Mouse (Mus musculus): ENCODE measurements at regions not wholly inside any gene's neighbourhood (a gene's known extent, or its start where the extent isn't known, plus 50 kb on each side); places are given as distances from the start of the nearest gene placed in this dataset.

GRCm38 (mm10) chr5:83890619-83891185 is 526.5 kb downstream of the Epha5 start:
- DNase-seq (ENCODE audit: low read depth): no peak

GRCm38 (mm10) chr5:83872052-83872451 is 517.1 kb upstream of the Tecrl start:
- no peak for DNase-seq (ENCODE audit: low read depth)

GRCm38 (mm10) chr5:83868359-83868758 is 513.4 kb upstream of the Tecrl start:
- DNase-seq (ENCODE audit: low read depth): no peak

- DNase-seq (ENCODE audit: low read depth): no peak
These were observed 506.7 kb upstream of the Tecrl start for GRCm38 (mm10) chr5:83861674-83862073.

- no peak for DNase-seq (ENCODE audit: low read depth)
These were observed 497.0 kb upstream of the Tecrl start for GRCm38 (mm10) chr5:83852022-83852421.

- no peak for DNase-seq (ENCODE audit: low read depth)
These were observed 471.6 kb upstream of the Tecrl start for GRCm38 (mm10) chr5:83826561-83826960.

- DNase-seq (ENCODE audit: low read depth): no peak
These were observed 470.0 kb upstream of the Tecrl start for GRCm38 (mm10) chr5:83824838-83825466.

- DNase-seq (ENCODE audit: low read depth): no peak
These were observed 456.3 kb upstream of the Tecrl start for GRCm38 (mm10) chr5:83811309-83811708.

- DNase-seq (ENCODE audit: low read depth): no peak
These were observed 445.0 kb upstream of the Tecrl start for GRCm38 (mm10) chr5:83800028-83800427.

GRCm38 (mm10) chr5:83780419-83780818 is 425.4 kb upstream of the Tecrl start:
- DNase-seq (ENCODE audit: low read depth): no peak

GRCm38 (mm10) chr5:83778310-83778972 is 423.4 kb upstream of the Tecrl start:
- peak; percentile 33 for DNase-seq (ENCODE audit: low read depth)

GRCm38 (mm10) chr5:83741913-83742312 is 386.9 kb upstream of the Tecrl start:
- no peak for DNase-seq (ENCODE audit: low read depth)

- DNase-seq (ENCODE audit: low read depth): no peak
These were observed 340.4 kb upstream of the Tecrl start for GRCm38 (mm10) chr5:83695383-83695782.

GRCm38 (mm10) chr5:83692286-83692685 is 337.3 kb upstream of the Tecrl start:
- no peak for DNase-seq (ENCODE audit: low read depth)

GRCm38 (mm10) chr5:83678373-83678772 is 323.4 kb upstream of the Tecrl start:
- DNase-seq (ENCODE audit: low read depth): no peak

- DNase-seq (ENCODE audit: low read depth): no peak
These were observed 304.1 kb upstream of the Tecrl start for GRCm38 (mm10) chr5:83659091-83659490.

GRCm38 (mm10) chr5:83651329-83651728 is 296.3 kb upstream of the Tecrl start:
- no peak for DNase-seq (ENCODE audit: low read depth)

- DNase-seq (ENCODE audit: low read depth): no peak
These were observed 267.8 kb upstream of the Tecrl start for GRCm38 (mm10) chr5:83622612-83623374.

- DNase-seq (ENCODE audit: low read depth): peak; percentile 5
These were observed 255.8 kb upstream of the Tecrl start for GRCm38 (mm10) chr5:83610777-83611176.

GRCm38 (mm10) chr5:83593289-83593610 is 238.3 kb upstream of the Tecrl start:
- no peak for DNase-seq (ENCODE audit: low read depth)

- DNase-seq (ENCODE audit: low read depth): no peak
These were observed 237.7 kb upstream of the Tecrl start for GRCm38 (mm10) chr5:83592587-83593288.
